Mouse (Mus musculus) MEL (cell line): ENCODE measurements around the gene Adamts18.
A peak's percentile ranks its signal among the peaks of the same experiment; 100 is the strongest.

Experiments
- CTCF ChIP-seq, 3 experiments: IDR thresholded peaks in 2 of 3; conservative IDR thresholded peaks in 1 of 3; 2 replicates each; pipeline ENCODE4 v1.5.1; 2011 to 2012; ENCODE audit warnings: low read length in 3 of 3, low read depth in 2 of 3, mild to moderate bottlenecking in 2 of 3, improper control_type of control experiment in 1 of 3, inconsistent platforms in 1 of 3, mixed read lengths in 1 of 3, moderate library complexity in 1 of 3; ENCODE audit not compliant: control insufficient read depth in 1 of 3, insufficient read depth in 1 of 3, poor library complexity in 1 of 3, severe bottlenecking in 1 of 3
- MXI1 ChIP-seq: IDR thresholded peaks from 2 replicates; pipeline ENCODE4 v1.6.1; 2011; ENCODE audit warnings: mild to moderate bottlenecking, low read depth, low read length, improper control_type of control experiment
- MYC ChIP-seq: IDR thresholded peaks from 2 replicates; pipeline ENCODE4 v1.6.1; 2011; ENCODE audit warnings: low read depth, mild to moderate bottlenecking, low read length, improper control_type of control experiment, moderate library complexity
- POLR2A ChIP-seq, 2 experiments: IDR thresholded peaks; 2 replicates each; pipeline ENCODE4 v1.6.1; 2011 to 2012; ENCODE audit warnings: low read length in 2 of 2, mild to moderate bottlenecking in 2 of 2, control low read depth in 1 of 2, improper control_type of control experiment in 1 of 2, low read depth in 1 of 2, moderate library complexity in 1 of 2; ENCODE audit not compliant: control insufficient read depth in 1 of 2, insufficient read depth in 1 of 2, poor library complexity in 1 of 2
- TAL1 ChIP-seq: IDR thresholded peaks from 2 replicates; pipeline ENCODE4 v1.6.1; 2012; ENCODE audit warnings: mild to moderate bottlenecking, inconsistent platforms, low read length, moderate library complexity, mixed read lengths
- TCF12 ChIP-seq: IDR thresholded peaks from 2 replicates; pipeline ENCODE4 v1.6.1; 2014; ENCODE audit warnings: low read depth, mild to moderate bottlenecking, inconsistent platforms, low read length, improper control_type of control experiment, moderate library complexity
- ZMIZ1 ChIP-seq: IDR thresholded peaks from 2 replicates; pipeline ENCODE4 v1.6.1; 2012; ENCODE audit warnings: low read depth, mild to moderate bottlenecking, inconsistent platforms, low read length, improper control_type of control experiment, moderate library complexity

DNA sequence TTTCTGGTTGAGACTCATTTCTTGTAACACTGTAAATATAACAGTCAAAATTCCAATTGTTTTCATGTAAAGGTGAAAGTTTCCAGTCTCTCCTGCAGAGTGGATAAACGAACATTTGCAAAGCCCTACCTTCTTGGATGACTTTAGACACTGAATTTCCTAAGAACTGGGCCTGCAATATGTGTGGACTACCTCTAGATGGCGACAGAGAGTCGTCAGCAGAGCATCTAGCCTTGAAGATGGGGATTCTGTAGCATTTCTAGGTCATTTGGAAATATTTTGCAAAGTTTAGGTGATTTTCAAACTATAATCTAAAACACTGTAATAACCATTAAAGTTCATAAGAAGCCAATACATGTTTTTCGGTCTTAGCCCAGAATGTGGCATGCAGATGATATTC lies 3.1 kb upstream of the Adamts18 start:
- TF ChIP-seq POLR2A (IDR thresholded peaks at IDR 0.05; ENCODE audit: control insufficient read depth in 1 of 2, insufficient read depth in 1 of 2, low read depth in 1 of 2, low read length in 2 of 2, poor library complexity in 1 of 2) (no peak), CTCF (IDR thresholded peaks at IDR 0.05 in 2 of 3, conservative IDR thresholded peaks at IDR 0.05 in 1 of 3; ENCODE audit: control insufficient read depth in 1 of 3, insufficient read depth in 1 of 3, low read depth in 2 of 3, low read length in 3 of 3, poor library complexity in 1 of 3, severe bottlenecking in 1 of 3) (peak; percentile 31 to 57 (median 34); a peak in 5 of 6 replicates), MYC (no peak), TCF12 (no peak), MXI1 (no peak), ZMIZ1 (no peak), TAL1 (no peak)
